Mouse (Mus musculus) thymus, postnatal 14 days (tissue): ENCODE measurements around the gene Atp4a.

Experiments
- DNase-seq: peaks from one replicate; pipeline ENCODE4 v3.0.0; 2021

The Atp4a gene

DNA sequence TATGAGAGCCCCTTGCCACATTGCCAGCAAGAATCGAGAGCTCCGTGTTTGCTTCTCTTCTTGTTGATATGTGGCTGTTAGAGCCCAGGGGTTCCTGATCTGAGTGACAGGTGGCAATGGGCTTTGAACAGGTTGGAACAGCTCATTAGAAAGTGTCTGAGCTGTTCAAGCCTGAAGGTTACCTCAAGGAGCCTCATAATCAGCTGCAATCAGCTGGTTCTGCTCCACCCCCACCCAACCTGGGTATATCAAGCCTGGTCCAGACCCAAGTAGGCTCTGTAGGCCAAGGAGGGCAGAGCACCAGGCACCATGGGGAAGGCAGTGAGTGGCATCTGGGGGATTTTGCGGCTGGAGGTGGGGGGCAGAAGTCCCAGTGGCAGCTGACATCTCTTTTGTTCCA lies at the start of gene Atp4a:
Gene Atp4a (plus strand): TSS at position 268 of the 400 bp plus-strand sequence.
- DNase-seq, result no peak

DNA sequence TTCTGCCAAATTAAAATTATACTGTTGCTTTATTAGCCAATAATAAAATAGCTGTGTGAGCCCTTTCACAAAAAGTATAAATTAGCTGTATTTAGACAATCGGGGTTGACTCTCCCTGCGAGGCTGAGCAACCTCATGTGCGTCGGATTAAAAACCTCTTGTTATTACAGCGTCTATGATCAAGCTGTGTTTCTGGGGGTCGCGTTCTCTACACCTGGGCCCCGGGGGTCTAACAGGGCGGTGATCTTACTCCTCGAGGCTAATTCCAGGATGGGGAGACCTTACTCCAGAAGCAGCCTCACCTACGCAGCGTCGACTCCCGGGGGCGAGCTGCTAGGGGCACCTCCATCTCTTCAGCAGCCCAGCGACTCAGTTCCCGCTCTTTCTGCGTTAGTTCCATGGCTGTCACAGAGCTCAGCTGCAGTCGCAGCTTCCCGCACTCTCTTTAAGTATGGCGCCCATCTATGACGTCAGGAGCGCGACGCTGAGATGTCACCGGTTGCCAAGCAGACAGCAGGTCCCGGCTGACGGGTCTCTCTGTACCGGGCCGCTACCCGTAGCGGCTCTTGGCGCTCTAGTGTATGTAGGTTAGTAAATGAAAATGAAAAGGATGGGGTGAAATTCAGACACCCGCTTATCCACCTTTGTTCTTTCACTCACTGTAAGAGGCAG lies 47.3 kb upstream of the Atp4a start, which contains the start of gene Haus5:
Gene Haus5 (minus strand): TSS at position 466 of the 672 bp plus-strand sequence.
- DNase-seq, result peak; percentile 93

DNA sequence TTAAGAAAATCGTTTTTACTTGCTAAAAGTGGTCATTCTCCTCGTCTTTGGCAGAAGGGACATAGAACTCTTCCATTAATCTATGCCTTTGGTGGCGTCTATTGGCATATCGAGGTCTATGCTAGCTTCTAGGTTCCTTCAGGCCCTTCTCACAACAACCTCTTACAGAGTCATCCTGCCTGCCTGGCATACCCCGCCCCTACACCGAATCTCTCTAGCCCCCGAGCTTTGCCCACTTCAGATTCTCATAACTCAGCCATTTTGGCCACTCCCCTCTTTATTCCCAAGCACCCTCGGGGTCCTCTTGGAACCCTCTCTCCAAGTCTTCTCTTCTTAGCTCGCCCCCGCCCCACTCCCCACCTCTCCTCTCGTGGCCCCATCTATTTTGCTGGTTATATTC lies 46.7 kb upstream of the Atp4a start:
- DNase-seq, result peak; percentile 20

DNA sequence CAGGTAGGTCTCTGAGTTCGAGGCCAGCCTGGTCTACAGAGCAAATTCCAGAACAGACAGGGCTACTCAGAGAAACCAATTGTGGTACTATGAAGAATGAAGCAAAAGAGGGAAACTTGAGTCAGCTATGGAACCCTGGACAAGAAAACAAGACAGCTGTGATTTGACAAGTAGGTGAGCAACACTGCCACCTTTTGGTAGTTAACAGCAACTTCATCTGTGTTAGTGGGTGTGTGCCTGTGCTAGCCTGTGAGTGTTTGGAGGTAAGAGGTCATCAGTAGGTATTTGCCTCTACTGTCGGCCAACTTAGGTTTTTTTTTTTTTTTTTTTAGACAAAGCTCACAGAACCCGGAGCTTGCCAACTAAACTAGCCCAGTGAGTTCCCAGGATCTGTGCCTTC lies 42.8 kb upstream of the Atp4a start:
- peak; percentile 29 for DNase-seq

DNA sequence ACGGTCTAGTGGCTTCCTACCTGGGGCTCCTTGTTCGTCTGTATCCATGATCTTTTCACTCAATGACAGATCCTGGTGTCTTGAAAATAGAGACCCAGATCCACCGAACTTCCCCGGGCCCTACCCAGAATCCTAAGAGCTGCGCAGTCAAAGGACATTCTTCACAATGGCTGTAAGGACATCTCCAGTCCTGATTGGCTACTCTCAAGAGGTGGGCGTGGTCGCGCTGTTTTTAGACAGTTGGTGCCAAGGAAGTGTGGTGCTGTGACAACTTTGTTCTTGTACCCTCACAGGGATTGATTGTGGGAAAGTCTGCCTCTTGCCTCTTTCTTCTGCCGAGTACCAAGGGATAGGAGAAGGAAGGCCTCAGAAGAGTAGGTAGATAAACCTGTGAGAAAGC lies 40.5 kb upstream of the Atp4a start, which contains the start of gene Pmis2:
Gene Pmis2 (minus strand): TSS at position 126 of the 400 bp plus-strand sequence.
- DNase-seq, result no peak

DNA sequence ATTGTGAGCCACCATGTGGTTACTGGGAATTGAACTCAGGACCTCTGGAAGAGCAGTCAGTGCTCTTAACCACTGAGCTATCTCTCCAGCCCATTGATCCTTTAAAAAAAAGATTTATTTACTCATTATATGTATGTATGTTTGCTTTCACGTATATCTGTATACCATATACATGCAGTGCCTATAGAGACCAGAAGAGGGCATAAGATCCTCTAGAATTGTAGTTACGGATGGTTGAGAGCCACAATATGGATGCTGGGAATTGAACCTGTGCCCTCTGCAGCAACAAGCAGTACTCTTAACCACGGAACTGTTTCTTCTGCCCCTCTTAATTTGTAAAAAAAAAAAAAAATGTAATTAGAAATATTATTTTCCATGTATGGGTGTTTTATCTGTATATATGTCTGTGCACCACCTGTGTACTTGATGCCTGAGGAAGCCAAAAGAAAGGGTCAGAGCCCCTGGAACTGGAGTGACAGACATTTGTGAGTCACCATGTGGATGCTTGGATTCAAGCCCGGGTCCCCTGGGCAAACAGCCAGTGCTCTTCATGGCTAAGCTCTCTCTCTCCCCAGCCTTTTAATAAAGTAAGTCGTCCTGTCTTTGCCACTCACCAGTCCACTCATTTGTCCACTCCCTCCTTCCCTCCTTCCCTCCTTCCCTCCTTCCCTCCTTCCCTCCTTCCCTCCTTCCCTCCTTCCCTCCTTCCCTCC lies 33.6 kb upstream of the Atp4a start:
- DNase-seq, result no peak

DNA sequence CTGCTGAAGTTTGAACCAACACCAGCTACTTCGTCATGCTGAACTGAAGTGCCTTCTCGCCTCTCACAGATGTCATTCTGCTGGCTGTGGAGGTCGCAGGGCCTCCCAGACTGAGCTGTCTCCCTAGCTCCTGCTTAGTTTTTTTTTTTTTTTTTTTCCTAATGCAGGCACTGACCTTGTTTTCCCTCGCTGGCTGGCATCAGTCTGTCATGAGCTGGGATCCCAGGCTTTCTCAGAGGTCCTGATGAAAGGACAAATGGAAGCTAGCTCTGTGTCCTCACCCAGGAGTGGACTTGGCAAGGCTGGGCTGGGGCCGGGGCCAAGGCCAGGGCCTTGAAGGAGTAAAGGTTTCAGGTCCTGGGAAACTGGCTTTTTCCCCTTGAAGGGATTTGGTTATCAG lies 30.1 kb upstream of the Atp4a start:
- DNase-seq, result no peak

DNA sequence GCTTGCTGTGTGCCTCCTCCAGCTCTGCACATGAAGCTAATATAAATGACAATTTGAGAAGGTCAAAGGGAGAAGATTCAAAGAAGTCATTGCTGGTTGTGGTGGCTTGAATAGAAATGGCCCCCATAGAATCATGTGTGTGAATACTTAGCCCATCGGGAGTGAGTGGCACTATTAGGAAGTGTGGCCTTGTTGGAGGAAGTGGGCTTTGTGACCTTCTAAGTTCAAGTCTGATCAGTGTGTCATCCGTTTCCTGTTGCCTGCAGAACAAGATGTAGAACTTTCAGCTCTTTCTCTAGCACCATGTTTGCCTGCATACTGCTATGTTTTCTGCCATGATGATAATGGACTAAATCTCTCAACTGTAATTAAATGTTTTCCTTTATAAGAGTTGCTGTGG lies 28.6 kb upstream of the Atp4a start:
- DNase-seq, result no peak

DNA sequence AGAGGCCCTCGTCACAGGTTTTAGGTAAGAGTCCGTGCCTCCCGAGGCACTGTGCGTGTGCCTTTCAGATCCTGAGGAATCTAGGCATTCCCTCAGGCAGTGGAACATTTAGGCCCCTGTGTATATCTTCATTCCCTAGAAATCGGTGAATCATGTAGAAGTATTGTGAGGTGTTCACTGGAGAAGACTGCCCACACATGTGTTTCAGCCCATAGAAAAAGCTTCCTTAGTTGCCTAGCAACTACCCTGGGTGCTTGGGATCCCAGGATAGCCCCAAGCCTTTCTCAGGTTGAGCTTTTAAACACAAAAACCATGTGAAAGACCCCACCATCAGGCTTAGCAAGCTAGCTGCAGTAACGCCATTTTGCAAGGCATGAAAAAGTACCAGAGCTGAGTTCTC lies 23.7 kb upstream of the Atp4a start:
- DNase-seq, result no peak

DNA sequence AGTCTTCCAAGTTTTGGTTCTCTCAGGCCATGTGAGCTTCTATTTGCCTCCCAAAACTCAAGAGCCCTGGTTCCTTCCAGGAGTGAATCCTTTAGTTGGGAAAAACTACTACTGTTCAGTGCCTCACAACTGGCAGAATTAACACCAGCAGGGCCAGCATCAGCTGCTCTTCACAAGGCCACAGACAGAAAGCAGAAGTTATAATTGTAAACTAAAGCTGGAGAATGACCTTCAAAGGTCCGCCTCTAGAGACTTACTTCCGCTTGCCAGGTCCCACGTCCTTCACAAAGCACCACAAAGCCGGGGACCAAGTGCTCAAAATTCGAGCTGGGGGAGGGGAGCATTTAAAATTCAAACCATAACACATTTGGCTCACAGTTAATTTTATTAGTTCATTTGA lies 13.9 kb upstream of the Atp4a start:
- DNase-seq, result no peak

DNA sequence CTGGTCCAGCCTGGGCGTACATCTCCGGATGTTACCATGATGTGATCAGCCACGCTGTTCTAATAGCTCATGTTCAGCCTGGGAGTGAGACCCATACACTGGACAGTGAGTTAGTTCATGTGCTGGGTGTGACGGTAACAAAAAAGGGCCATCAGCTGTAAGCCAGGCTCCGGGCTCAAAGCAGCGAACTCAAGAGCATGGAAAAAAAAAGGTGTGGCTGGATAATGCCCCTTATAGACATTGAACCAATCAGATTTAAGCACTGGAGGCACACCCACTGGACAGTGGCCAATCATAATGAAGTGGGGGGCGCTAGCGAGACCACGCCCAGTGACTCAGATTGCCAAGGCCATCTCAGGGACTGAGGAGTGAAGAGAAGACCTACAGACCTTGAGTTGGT lies 13.4 kb upstream of the Atp4a start, which contains the start of gene 2200002J24Rik:
Gene 2200002J24Rik (plus strand): TSS at position 338 of the 400 bp plus-strand sequence.
- no peak for DNase-seq

DNA sequence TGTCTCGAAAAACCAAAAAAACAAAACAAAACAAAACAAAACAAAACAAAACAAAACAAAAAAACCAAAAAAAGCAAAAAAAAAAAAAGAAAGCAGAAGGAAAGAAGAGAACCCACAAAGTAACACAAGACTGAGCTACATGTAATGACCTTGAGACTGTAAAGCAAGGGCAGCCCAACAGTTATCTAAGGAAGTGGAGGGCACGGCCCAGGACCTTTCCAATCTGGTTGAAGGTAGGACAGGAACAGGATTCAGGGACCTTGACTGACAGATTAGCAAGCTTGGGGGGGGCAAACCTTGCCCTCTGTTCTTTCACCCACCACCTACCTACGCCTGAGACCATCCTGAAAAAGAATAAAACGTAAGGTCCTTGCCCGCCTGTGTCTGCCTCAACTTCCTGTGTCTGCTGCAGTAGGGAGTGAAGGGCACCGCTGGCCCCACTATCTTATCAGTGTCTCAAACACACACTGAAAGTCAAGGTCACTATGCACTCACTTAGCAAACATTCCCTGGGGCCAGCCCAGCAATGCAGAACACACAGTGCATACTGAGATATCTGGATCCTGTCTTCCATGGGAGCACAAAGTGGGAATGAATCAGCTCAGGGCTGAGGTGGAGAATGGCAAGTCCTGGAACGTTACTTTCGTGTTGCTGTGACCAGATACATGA lies 5.7 kb upstream of the Atp4a start:
- no peak for DNase-seq

DNA sequence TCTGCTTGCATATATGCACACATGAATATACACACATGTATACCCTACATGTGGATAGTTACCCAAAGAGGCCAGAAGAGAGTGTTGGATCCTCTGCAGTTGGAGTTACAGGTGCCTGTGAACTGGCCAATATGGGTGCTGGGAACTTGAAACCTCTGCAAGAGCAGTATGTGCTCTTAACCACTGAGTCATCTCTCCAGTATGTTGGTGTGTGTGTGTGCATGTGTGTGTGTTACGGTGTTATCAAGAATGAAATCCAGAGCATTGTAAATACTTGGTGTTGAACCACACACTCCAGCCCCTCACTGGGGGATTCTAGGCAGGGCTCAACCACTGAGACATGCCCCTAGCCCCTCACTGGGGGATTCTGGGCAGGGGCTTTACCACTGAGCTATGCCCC lies 4.6 kb upstream of the Atp4a start:
- no peak for DNase-seq

DNA sequence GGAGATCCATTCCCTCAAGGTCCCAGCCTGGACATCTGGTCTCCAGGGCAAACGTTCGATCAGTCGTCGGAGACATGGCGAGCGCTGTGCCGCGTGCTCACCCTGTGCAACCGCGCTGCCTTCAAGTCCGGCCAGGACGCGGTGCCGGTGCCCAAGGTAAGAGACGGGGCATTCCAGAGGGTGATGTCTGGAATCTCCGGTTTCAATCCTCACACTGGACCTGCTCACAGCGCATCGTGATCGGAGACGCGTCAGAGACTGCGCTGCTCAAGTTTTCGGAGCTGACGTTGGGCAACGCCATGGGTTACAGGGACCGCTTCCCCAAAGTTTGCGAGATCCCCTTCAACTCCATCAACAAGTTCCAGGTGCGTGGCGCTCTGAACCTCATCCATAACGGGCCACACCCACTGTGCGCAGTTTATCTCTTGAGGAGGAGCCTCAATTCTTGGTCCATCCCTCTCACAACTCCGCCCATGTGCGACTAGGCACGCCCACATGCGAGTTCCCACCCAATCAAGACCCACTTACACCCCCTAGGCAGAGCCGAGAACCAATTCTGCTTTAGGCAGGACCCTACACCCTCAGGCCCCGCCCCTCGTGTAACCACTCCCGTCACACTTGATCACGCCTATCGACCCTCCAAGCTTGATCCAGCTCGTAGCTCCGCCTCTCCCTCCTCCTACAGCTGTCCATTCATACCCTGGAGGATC lies 5.2 kb downstream of the Atp4a start:
- peak; percentile 70 for DNase-seq

DNA sequence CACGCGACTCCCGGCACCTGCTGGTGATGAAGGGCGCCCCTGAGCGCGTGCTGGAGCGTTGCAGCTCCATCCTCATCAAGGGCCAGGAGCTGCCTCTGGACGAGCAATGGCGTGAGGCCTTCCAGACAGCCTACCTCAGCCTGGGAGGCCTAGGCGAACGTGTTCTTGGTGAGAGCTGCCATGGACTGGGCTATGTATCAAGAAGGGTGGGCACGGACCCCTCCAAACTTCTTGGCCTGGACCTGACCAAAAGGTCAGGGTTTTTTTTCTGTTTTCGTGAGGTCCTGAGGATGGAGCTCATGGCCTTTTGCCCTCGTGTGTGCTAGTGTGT lies 5.7 kb downstream of the Atp4a start:
- no peak for DNase-seq

DNA sequence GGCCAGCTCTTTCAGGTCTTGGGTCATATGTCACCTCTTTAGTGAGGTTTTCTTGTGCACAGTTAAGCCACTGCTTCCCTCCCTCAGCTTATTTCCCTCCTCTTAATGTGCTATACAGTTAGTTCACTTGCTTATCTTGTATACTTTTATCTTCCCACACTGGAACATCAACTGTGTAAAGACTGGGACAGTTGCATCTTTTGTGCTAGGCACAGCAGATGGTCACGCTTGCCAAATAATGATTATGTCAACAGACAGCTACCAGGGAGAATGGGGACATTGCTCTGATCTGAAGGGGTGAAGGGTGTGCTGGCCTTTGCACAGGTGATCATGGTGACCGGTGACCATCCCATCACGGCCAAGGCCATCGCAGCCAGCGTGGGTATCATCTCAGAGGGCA lies 7.7 kb downstream of the Atp4a start:
- no peak for DNase-seq

DNA sequence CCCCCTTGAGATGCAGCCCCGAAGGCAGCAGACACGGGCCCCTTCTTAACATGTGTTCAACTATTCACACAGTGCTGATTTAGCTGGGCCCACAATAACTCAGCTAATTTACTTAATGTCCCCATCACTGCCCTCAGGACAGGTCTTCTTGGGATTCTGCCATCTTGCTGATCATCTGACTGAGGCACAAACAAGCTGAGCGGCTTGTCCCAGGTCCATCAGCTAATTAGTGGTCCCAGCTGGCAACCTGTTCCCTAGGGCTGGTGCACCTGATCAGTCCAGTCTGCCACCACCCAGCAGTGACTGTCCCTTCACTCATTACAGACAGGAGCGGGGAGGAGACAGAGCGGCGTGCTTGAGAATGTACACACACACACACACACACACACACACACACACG lies 9.3 kb downstream of the Atp4a start:
- DNase-seq, result no peak

DNA sequence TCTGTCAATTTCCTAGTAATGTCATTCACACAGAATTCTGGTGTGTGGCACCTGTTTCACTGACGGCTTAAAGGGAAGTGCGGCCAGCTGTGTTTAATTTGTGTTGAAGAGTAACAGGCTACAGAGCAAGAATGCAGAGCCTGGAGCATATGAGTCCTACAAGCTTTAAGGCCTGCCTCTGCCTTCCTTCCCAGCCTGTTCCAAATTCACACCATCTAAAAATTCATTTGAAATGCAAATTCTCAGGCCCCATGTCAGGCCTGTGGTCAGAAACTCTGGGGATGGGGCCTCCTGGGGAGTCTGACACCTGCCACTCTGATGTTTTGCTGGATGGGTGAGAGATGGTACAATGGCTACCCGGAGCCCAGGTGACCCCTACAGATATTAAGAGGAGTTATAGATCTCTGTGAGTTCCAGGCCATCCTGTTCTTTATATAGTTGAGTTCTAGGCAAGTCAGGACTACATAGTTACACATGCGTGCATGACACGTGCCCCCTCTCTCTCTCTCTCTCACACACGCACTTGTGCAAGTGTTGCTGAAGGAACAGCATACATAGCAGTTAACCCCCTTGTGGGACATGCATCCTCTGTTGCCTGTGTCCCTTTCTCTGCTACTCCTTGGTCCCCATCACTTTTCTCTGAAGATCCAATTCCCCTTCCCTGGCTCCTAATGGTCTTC lies 11.4 kb downstream of the Atp4a start:
- no peak for DNase-seq

DNA sequence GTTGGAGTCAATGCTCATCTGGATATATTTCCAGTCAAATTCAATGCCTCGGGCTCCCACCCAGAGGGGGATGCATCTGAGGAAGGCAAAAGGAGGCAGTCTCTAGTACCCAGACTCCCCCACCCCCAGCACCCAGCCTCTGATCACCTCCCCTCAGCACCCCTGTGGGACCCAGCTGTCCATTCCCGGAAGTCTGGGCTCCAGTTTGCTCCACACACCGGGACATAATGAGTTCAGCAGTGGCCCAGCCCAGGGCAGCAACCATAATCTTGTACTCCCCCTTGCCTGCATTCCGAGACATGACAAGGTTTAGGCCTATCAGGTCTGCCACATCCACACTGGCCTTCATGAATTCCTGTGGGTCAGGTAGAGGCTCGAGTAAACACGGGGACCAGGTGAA lies 16.2 kb downstream of the Atp4a start:
- peak; percentile 10 for DNase-seq

DNA sequence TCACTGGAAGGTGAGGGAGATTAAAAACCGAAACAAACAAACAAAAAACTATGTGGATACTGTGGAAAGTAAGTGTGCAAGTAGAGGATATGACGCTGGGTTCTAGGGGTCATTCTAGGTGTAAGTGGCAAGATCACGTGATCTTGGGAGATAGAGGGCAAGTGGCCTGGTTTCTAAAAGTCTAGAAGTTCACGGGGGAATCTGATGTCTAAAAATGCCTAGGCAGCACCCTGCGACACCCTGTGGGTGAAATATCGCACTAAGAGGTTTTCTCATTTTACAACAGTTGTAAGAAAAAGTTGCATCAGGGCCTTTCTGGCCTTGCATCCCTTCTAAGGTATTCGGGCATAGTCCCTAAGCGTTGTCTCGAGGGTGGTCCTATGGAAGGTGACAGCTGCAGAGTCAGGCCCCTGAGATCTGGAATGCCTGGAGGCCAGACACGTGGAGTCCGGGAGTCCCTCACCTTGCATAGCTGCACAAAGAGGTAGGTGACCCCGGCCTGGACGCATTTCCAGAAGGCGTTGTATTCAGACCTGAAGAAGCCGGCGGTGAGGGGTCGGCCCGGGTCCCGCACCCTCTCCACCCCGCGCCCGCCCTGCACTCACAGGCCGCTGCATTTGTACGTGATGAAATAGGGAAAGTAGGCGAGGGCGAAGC lies 16.9 kb downstream of the Atp4a start:
- no peak for DNase-seq

DNA sequence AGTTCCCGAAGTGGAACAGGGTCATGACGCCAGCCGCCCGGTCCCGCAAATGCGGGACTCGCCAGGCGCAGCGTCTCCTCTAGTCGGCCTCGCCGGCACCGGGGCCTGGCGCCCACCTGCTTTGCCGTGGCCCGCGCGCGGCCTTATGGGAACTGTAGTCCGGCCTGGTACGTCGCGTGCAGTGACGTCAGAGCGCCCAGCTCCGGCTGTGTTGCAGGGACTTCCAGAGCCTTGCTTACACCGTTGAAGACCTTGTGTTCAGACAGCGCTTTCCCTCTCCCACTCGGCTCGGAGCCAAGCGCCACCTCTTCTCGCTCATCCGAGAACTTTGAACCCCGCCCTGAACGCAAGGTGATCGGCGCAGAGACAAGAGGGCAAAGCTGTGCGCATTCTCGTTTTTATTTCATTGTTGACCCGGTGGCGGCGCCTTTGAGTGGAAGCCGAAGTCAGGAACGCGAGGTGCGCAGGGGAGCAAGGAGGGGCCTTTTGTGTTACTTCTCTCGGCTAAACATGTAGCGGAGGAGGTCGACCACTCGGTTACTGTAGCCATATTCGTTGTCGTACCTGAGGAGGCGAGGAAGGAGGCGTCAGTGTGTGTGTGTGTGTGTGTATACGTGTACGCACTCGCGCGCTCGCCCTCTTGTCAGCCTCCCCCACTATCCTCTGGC lies 17.5 kb downstream of the Atp4a start, which contains the start of gene Tmem147:
Gene Tmem147 (minus strand): TSS at position 145 of the 668 bp plus-strand sequence.
- peak; percentile 97 for DNase-seq
